Mouse (Mus musculus): Measurements from ENCODE around the gene Ehbp1. TPM values are rescaled to one million over a fixed set of nuclear protein-coding genes. Genes with fewer than 3 reads are reported as not detected.

Ehbp1 gene
- polyA plus RNA-seq, 2 experiments = 12.1 to 21.4 TPM

DNA sequence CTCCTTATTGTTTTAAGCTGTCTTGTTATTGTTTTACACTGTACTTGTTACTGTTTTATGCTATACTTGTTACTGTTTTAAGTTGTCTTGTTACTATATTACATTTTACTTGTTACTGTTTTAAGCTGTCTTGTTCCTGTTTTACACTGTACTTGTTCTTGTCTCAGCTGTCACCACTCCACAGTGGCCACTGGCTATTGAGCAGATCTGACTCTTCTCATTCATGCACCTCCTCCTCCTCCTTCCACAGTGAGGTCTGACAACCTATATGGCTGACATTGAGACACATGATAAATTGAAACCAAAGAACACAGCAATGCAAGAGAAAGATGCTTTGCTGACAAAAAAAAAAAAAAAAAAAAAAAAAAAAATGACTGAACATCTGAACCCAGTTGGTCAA lies 203.6 kb downstream of the Ehbp1 start:
- H3K27ac ChIP-seq (replicated peaks; ENCODE audit: low read depth, low read length) = no peak overlapping the region
- no peaks in the 10 kb centered on the region for H3K4me1 ChIP-seq (ENCODE audit: control insufficient read depth, insufficient read depth, low read length)
- H3K4me2 ChIP-seq (replicated peaks; ENCODE audit: low read depth, low read length, severe bottlenecking) = no peak overlapping the region
- DNase-seq (ENCODE audit: low spot score) (no peak), ATAC-seq (ENCODE audit: low FRiP score, low read depth) (no peak)
- H3K9me3 ChIP-seq (ENCODE audit: control insufficient read depth, low read length) = no peaks in the 10 kb centered on the region
- peaks cover 3% of the 10 kb centered on the region; the same call in 1 of the 2 replicates for H3K36me3 ChIP-seq (ENCODE audit: control insufficient read depth, insufficient read depth, low read length)
- no peak overlapping the region for H3K4me3 ChIP-seq (replicated peaks; ENCODE audit: low read length)
- TF ChIP-seq POLR2A (IDR thresholded peaks at IDR 0.05; ENCODE audit: borderline replicate concordance, extremely low read depth, insufficient read depth, insufficient read length) = no peak
- no peak overlapping the region for H3K9ac ChIP-seq (ENCODE audit: low read depth, low read length, severe bottlenecking)
- H3K27me3 ChIP-seq (ENCODE audit: control insufficient read depth, insufficient read depth, low read length) = no peaks in the 10 kb centered on the region

DNA sequence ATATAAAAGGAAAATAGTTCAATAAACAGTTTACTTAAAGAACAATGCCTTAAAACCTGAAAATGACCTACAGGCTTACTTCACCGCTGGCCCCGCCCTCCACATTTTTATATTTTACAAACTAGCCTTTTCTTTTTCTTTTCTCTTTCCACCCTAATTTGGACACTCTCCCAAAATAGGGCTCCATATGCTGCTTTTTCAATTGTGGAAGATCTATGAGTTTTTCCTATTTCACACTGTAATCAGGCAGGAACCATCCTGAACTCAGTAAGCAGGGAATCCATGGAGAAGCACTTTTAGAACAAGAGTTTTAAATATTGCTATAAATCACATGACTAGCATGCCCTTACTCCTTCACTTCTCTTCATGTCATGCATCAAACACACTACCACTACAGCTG lies 216.9 kb downstream of the Ehbp1 start:
- no peak overlapping the region for H3K4me2 ChIP-seq (replicated peaks; ENCODE audit: low read depth, low read length, severe bottlenecking)
- no peak overlapping the region for H3K27ac ChIP-seq (replicated peaks; ENCODE audit: low read depth, low read length)
- H3K36me3 ChIP-seq (ENCODE audit: control insufficient read depth, insufficient read depth, low read length) = no peaks in the 10 kb centered on the region
- H3K4me3 ChIP-seq (replicated peaks; ENCODE audit: low read length) = no peak overlapping the region
- DNase-seq (ENCODE audit: low spot score) (no peak), ATAC-seq (ENCODE audit: low FRiP score, low read depth) (no peak)
- 95% methylated on average over 2 of the region's 2 CpGs for WGBS
- no peak overlapping the region for H3K9ac ChIP-seq (ENCODE audit: low read depth, low read length, severe bottlenecking)
- no peaks in the 10 kb centered on the region for H3K4me1 ChIP-seq (ENCODE audit: control insufficient read depth, insufficient read depth, low read length)
- TF ChIP-seq POLR2A (IDR thresholded peaks at IDR 0.05; ENCODE audit: borderline replicate concordance, extremely low read depth, insufficient read depth, insufficient read length) = no peak
- H3K27me3 ChIP-seq (ENCODE audit: control insufficient read depth, insufficient read depth, low read length) = no peaks in the 10 kb centered on the region
- no peaks in the 10 kb centered on the region for H3K9me3 ChIP-seq (ENCODE audit: control insufficient read depth, low read length)

DNA sequence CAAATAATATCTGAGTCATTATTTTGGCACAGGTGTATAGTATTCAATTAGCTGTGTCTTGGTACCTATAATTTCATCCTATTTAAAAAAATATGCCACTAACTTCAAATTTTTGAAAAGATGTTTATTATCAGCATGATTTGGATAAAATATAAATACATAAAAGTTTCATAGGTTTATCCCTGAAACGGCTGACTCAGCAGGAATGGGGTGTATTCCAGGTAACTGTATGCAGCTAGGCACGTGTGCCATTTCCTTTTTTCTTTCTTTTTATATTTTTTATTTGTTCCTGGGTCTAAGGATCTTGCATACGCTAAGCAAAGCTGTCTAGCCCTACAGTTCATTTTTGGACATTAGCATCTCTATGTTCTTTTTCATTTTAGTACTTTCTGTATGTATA lies 223.2 kb downstream of the Ehbp1 start:
- WGBS = 88% methylated on average over 3 of the region's 3 CpGs
- Histone ChIP-seq H3K4me2 (replicated peaks; ENCODE audit: low read depth, low read length, severe bottlenecking) (no peak overlapping the region), H3K27ac (replicated peaks; ENCODE audit: low read depth, low read length) (no peak overlapping the region), H3K9me3 (ENCODE audit: control insufficient read depth, low read length) (no peaks in the 10 kb centered on the region), H3K27me3 (ENCODE audit: control insufficient read depth, insufficient read depth, low read length) (no peaks in the 10 kb centered on the region), H3K9ac (ENCODE audit: low read depth, low read length, severe bottlenecking) (no peak overlapping the region), H3K36me3 (ENCODE audit: control insufficient read depth, insufficient read depth, low read length) (no peaks in the 10 kb centered on the region), H3K4me3 (replicated peaks; ENCODE audit: low read length) (no peak overlapping the region), H3K4me1 (ENCODE audit: control insufficient read depth, insufficient read depth, low read length) (no peaks in the 10 kb centered on the region)
- TF ChIP-seq POLR2A (IDR thresholded peaks at IDR 0.05; ENCODE audit: borderline replicate concordance, extremely low read depth, insufficient read depth, insufficient read length) = no peak
- DNase-seq (ENCODE audit: low spot score) (no peak), ATAC-seq (ENCODE audit: low FRiP score, low read depth) (no peak)

DNA sequence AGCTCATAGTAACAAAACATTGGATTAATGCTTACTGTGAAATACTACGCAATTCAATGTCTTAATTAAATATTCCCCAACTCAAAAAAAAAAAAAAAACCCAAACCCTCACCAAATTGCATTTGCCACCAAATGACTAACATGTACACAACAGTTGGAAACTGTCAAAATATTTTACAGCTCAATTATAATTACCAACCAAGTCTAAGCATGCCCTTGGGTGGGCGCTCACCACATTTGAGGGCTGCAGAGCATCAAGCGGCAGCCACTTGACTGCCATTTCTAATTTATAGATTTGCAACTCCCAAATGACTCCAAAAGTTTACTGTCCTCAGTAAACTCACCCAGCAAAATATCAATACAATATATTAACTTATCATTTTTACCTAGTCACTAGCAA lies 229.9 kb downstream of the Ehbp1 start:
- Histone ChIP-seq H3K4me1 (ENCODE audit: control insufficient read depth, insufficient read depth, low read length) (no peaks in the 10 kb centered on the region), H3K27me3 (ENCODE audit: control insufficient read depth, insufficient read depth, low read length) (no peaks in the 10 kb centered on the region), H3K9ac (ENCODE audit: low read depth, low read length, severe bottlenecking) (no peak overlapping the region), H3K4me3 (replicated peaks; ENCODE audit: low read length) (no peak overlapping the region), H3K4me2 (replicated peaks; ENCODE audit: low read depth, low read length, severe bottlenecking) (no peak overlapping the region), H3K36me3 (ENCODE audit: control insufficient read depth, insufficient read depth, low read length) (no peaks in the 10 kb centered on the region), H3K27ac (replicated peaks; ENCODE audit: low read depth, low read length) (no peak overlapping the region), H3K9me3 (ENCODE audit: control insufficient read depth, low read length) (no peaks in the 10 kb centered on the region)
- no peak for TF ChIP-seq POLR2A (IDR thresholded peaks at IDR 0.05; ENCODE audit: borderline replicate concordance, extremely low read depth, insufficient read depth, insufficient read length)
- ATAC-seq (ENCODE audit: low FRiP score, low read depth) = no peak
- DNase-seq (ENCODE audit: low spot score) = no peak
- 89% methylated on average over 3 of the region's 3 CpGs for WGBS

DNA sequence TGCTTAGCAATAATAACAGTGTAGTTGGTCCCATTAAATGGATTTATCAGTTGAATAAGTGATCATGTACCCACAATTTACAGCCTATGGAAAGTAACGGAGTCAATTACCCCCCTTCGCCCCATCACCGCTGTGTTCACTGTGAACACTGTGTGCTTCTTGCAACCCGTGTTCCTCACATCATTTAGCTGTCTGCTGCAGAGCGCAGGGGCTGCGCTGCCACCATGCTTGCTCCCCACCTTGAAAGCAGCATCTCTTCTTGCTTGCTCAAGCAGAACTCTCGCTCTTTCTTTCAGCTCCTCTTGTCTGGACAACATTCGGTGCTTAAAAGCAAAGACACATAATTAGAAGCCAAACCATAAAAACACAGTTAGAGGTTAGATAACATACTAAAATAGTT lies 252.7 kb downstream of the Ehbp1 start:
- 86% methylated on average over 8 of the region's 8 CpGs for WGBS
- no peak for TF ChIP-seq POLR2A (IDR thresholded peaks at IDR 0.05; ENCODE audit: borderline replicate concordance, extremely low read depth, insufficient read depth, insufficient read length)
- no peaks in the 10 kb centered on the region for H3K4me1 ChIP-seq (ENCODE audit: control insufficient read depth, insufficient read depth, low read length)
- DNase-seq (ENCODE audit: low spot score) = no peak
- H3K27me3 ChIP-seq (ENCODE audit: control insufficient read depth, insufficient read depth, low read length) = no peaks in the 10 kb centered on the region
- H3K36me3 ChIP-seq (ENCODE audit: control insufficient read depth, insufficient read depth, low read length) = peaks cover 4% of the 10 kb centered on the region
- H3K4me3 ChIP-seq (replicated peaks; ENCODE audit: low read length) = no peak overlapping the region
- H3K9me3 ChIP-seq (ENCODE audit: control insufficient read depth, low read length) = no peaks in the 10 kb centered on the region
- H3K27ac ChIP-seq (replicated peaks; ENCODE audit: low read depth, low read length) = no peak overlapping the region
- H3K9ac ChIP-seq (ENCODE audit: low read depth, low read length, severe bottlenecking) = no peak overlapping the region
- no peak for ATAC-seq (ENCODE audit: low FRiP score, low read depth)
- H3K4me2 ChIP-seq (replicated peaks; ENCODE audit: low read depth, low read length, severe bottlenecking) = no peak overlapping the region

DNA sequence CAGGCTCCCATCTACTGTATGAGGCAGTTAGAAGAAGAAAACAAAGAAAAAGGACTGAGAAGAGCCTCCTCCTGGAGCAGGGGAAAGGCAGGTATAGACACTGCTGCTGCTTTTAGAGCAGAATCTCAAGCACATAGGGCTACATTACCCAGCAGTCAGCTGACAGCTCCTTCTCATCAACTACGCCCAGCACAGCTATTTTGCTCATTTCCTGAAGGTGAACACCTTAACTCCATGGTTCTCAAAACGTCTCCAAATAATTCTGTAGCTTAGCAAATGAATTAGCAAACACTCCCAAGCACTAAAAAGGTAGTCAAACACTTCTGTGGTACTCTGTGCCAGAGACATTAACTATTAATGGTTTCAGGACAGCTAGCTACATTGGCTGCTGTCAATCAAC lies 278.7 kb downstream of the Ehbp1 start:
- Histone ChIP-seq H3K4me3 (replicated peaks; ENCODE audit: low read length) (no peak overlapping the region), H3K4me1 (ENCODE audit: control insufficient read depth, insufficient read depth, low read length) (no peaks in the 10 kb centered on the region), H3K9ac (ENCODE audit: low read depth, low read length, severe bottlenecking) (no peak overlapping the region), H3K27me3 (ENCODE audit: control insufficient read depth, insufficient read depth, low read length) (no peaks in the 10 kb centered on the region), H3K4me2 (replicated peaks; ENCODE audit: low read depth, low read length, severe bottlenecking) (no peak overlapping the region), H3K9me3 (ENCODE audit: control insufficient read depth, low read length) (no peaks in the 10 kb centered on the region), H3K27ac (replicated peaks; ENCODE audit: low read depth, low read length) (no peak overlapping the region), H3K36me3 (ENCODE audit: control insufficient read depth, insufficient read depth, low read length) (peaks cover 23% of the 10 kb centered on the region)
- no peak for TF ChIP-seq POLR2A (IDR thresholded peaks at IDR 0.05; ENCODE audit: borderline replicate concordance, extremely low read depth, insufficient read depth, insufficient read length)
- ATAC-seq (ENCODE audit: low FRiP score, low read depth) (no peak), DNase-seq (ENCODE audit: low spot score) (no peak)
- WGBS = 62% methylated on average over 2 of the region's 2 CpGs
